Mouse (Mus musculus) heart, postnatal 0 days (tissue): ENCODE measurements around the gene Pde7b. TPM values are rescaled to one million over a fixed set of nuclear protein-coding genes. Genes with fewer than 3 reads are reported as not detected.

Experiments
- ATAC-seq: fragments of 200-750 bp; cut with Nextera tagmentation; 2 replicates; pipeline ENCODE4 v1.8.0; 2017; ENCODE audit warnings: low read depth, moderate number of reproducible peaks, moderate library complexity; ENCODE audit not compliant: insufficient read depth
- DNase-seq: peaks from one replicate; pipeline ENCODE4 v3.0.0-alpha.2; 2016; ENCODE audit warnings: low spot score
- H3K27ac ChIP-seq: fragments of 300-500 bp; sonication (generic); 2 replicates; pipeline ENCODE4 v1.5.1; 2014; ENCODE audit warnings: low read depth, mild to moderate bottlenecking
- H3K27me3 ChIP-seq: fragments of 300-500 bp; sonication (generic); 2 replicates; pipeline ENCODE4 v1.6.1; 2014; ENCODE audit warnings: low read length, mixed read lengths; ENCODE audit not compliant: control insufficient read depth, insufficient read depth
- H3K36me3 ChIP-seq: fragments of 300-500 bp; sonication (generic); replicated peaks from 2 replicates; pipeline ENCODE4 v1.6.1; 2014; ENCODE audit warnings: low read length, mixed read lengths; ENCODE audit not compliant: control insufficient read depth, insufficient read depth
- H3K4me1 ChIP-seq: fragments of 300-500 bp; sonication (generic); 2 replicates; pipeline ENCODE4 v1.6.1; 2014; ENCODE audit warnings: antibody characterized with exemption; ENCODE audit not compliant: control insufficient read depth, insufficient read depth
- H3K4me2 ChIP-seq: fragments of 300-500 bp; sonication (generic); 2 replicates; pipeline ENCODE4 v1.6.1; 2014; ENCODE audit warnings: low read depth, mild to moderate bottlenecking, low read length, moderate library complexity
- H3K4me3 ChIP-seq: fragments of 300-500 bp; sonication (generic); 2 replicates; pipeline ENCODE4 v1.5.1; 2014; ENCODE audit warnings: low read depth, low read length
- H3K9ac ChIP-seq: fragments of 300-500 bp; sonication (generic); replicated peaks from 2 replicates; pipeline ENCODE4 v1.6.1; 2014; ENCODE audit warnings: low read depth, low read length, mixed read lengths
- H3K9me3 ChIP-seq: fragments of 300-500 bp; sonication (generic); replicated peaks from 2 replicates; pipeline ENCODE4 v1.6.1; 2016; ENCODE audit warnings: low read length; ENCODE audit not compliant: control insufficient read depth
- CTCF ChIP-seq: IDR thresholded peaks from 2 replicates; pipeline ENCODE4 v1.5.1; 2016; ENCODE audit warnings: antibody characterized with exemption, control low read depth, low read depth
- EP300 ChIP-seq: IDR thresholded peaks from 2 replicates; pipeline ENCODE4 v1.6.1; 2016; ENCODE audit warnings: antibody characterized with exemption, low read depth
- WGBS: fragments of 180-500 bp; shearing (Covaris S2); extraction: QIAGEN DNeasy Blood & Tissue Kit; methylation state at CpG from one replicate; pipeline ENCODE4 v1.1.7; 2014; 5-methylcytosine and 5-hydroxymethylcytosine counted together
- polyA plus RNA-seq: library from polyadenylated mRNA; unstranded; fragments of >200 nt; fragmentation: Nextera tagmentation; extraction: Ambion mirVana; gene quantifications from 2 replicates; pipeline ENCODE4 v1.2.1, GENCODE M21; 2015
- total RNA-seq: library from RNA; depleted of rRNA; stranded (reverse); fragments of >200 nt; gene quantifications from 2 replicates; pipeline ENCODE4 v1.2.3, GENCODE M21; 2014; ENCODE audit warnings: low replicate concordance

Pde7b gene
- total and polyA plus RNA-seq, 2 experiments from 2014 or later: 5.0 to 11.8 TPM

DNA sequence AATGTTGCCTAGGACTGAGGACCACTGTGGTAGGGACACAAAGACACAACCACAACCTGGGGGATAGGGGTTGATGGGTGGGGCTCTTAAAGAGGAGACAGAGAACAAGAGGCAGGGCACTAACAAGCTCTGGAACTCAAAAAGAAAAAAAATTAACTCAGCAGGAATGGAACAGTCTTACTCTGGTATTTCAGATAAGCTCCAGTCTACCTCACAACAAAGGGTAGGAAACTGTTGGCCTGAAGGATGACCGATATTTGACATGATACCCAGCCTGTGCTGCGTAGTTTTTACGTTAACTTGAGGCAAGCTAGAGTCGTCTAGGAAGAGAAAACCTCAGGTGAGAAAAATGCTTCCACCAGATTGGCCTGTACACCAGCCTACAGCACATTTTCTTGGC is 22.4 kb upstream of the Pde7b start:
- ATAC-seq (no peak), DNase-seq (no peak)
- H3K27ac ChIP-seq: no peak overlapping the region
- WGBS: 78% methylated on average over 4 of the region's 4 CpGs
- no peaks in the 10 kb centered on the region for H3K27me3 ChIP-seq
- no peaks in the 10 kb centered on the region for H3K9me3 ChIP-seq
- no peak overlapping the region for H3K4me2 ChIP-seq
- H3K36me3 ChIP-seq: no peaks in the 10 kb centered on the region
- TF ChIP-seq EP300: no peak
- H3K4me1 ChIP-seq: no peaks in the 10 kb centered on the region
- no peak overlapping the region for H3K9ac ChIP-seq
- no peak overlapping the region for H3K4me3 ChIP-seq

DNA sequence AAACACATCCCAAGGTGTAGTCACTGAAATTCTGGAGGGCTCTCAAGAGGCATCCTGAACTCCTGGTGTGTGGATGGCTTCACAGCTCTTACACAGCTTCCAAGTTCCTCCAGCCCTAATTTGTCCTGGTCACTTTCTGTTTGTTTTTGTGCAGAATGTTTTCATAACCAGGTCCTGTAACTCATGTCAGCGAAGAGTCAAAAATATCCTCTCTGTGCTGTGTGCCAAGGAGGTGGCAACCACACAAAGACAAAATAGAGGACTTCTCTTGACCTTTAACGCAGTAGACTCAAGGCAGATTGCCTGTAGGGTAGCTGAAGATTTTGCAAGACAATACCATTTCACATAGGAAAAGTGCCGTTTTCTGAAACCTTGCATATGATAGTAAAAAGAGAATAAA is 14.9 kb upstream of the Pde7b start:
- no peak overlapping the region for H3K4me2 ChIP-seq
- ATAC-seq (no peak), DNase-seq (no peak)
- H3K4me1 ChIP-seq: 0 out of 2 replicates have a peak, but pooled peaks cover 4% of the 10 kb centered on the region
- 52% methylated on average over 3 of the region's 3 CpGs for WGBS
- H3K27me3 ChIP-seq: no peaks in the 10 kb centered on the region
- H3K4me3 ChIP-seq: no peak overlapping the region
- TF ChIP-seq EP300 (no peak), CTCF (no peak)
- no peaks in the 10 kb centered on the region for H3K9me3 ChIP-seq
- H3K27ac ChIP-seq: no peak overlapping the region
- no peak overlapping the region for H3K9ac ChIP-seq
- H3K36me3 ChIP-seq: no peaks in the 10 kb centered on the region

DNA sequence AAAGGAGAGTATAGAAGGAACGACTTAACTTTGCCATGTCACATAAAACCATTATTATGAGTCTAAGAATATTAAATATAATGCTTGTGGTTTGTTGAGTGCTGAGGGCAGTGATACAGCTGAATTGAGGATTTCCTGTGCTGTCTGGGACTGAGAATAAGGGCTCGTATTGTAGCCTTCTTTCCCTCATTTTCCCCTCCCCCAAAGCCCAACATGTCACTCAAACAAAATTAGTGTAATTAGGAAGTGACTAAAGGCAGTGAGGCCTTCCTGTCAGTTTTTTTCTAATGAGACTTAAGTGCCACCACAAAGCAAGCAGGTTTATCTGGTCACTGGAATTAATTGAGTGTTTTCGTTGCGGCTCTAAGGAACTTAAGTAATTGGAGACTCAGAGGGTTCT is 12.3 kb upstream of the Pde7b start:
- H3K27ac ChIP-seq: no peak overlapping the region
- TF ChIP-seq EP300 (no peak), CTCF (no peak)
- no peak overlapping the region for H3K4me2 ChIP-seq
- no peaks in the 10 kb centered on the region for H3K9me3 ChIP-seq
- DNase-seq (no peak), ATAC-seq (no peak)
- no peak overlapping the region for H3K9ac ChIP-seq
- 61% methylated on average over 4 of the region's 4 CpGs for WGBS
- no peaks in the 10 kb centered on the region for H3K27me3 ChIP-seq
- H3K36me3 ChIP-seq: no peaks in the 10 kb centered on the region
- no peak overlapping the region for H3K4me3 ChIP-seq
- H3K4me1 ChIP-seq: 0 out of 2 replicates have a peak, but pooled peaks cover 4% of the 10 kb centered on the region

DNA sequence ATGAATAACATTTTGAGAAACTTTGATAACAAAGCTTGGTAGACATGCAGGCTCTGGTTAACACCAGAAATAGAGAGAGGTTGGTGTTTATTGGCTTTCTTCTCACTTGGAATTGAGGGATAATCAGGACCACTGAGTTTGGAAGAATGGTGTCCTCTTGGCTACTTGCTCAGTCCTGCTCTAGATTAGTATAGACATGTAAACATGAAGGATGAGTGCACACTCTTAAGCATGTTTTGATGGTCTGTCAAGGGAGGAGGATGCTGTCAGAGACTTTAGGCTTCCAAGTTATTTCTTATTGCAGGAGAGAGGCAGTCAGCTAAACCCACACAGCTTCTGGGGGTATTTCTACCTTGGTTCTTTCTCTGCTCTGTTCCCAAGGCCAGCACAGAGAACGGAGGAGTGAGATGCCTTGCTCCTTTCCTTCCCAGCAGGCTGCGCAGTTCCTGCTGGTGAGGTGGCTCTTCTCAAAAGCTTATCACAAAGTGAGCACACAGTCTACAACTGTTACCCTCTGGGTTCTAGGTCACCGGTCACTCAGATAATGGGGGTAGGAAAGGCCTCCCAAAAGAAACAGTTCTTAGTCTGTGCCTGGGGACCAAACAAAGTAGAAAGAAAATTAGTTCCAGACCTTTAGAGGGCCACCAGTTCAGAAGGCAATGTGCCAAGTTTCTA is 11.0 kb upstream of the Pde7b start:
- WGBS: 43% methylated on average over 3 of the region's 3 CpGs
- no peaks in the 10 kb centered on the region for H3K9me3 ChIP-seq
- TF ChIP-seq CTCF: no peak
- TF ChIP-seq EP300: no peak
- H3K4me3 ChIP-seq: no peak overlapping the region
- ATAC-seq (no peak), DNase-seq (no peak)
- no peak overlapping the region for H3K9ac ChIP-seq
- no peaks in the 10 kb centered on the region for H3K27me3 ChIP-seq
- no peak overlapping the region for H3K27ac ChIP-seq
- no peak overlapping the region for H3K4me2 ChIP-seq
- H3K36me3 ChIP-seq: no peaks in the 10 kb centered on the region
- 0 out of 2 replicates have a peak, but pooled peaks cover 4% of the 10 kb centered on the region for H3K4me1 ChIP-seq

DNA sequence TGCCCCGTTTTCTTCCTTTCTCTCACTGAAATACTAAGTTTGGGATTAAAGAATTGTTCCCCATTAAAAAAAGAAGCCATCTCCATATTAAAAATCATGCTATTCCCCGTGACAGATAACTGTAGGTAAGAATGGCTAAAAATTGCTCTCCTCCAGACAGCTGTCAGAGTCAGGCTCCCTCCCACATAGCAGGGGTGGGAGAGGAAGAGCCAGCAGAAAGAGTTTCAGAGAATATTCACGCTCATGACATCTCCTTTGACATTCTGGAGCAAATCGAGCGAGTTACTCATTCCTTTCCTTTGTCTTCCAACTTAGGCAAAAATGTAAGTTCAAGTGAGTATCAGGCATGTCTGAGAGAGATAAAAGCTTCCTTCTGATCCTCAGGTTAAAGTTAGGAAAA is 8.7 kb upstream of the Pde7b start:
- no peak overlapping the region for H3K9ac ChIP-seq
- no peak overlapping the region for H3K27ac ChIP-seq
- no peak for ATAC-seq
- H3K4me2 ChIP-seq: no peak overlapping the region
- no peaks in the 10 kb centered on the region for H3K4me1 ChIP-seq
- H3K4me3 ChIP-seq: no peak overlapping the region
- WGBS: 53% methylated on average over 5 of the region's 5 CpGs
- TF ChIP-seq EP300: no peak
- TF ChIP-seq CTCF: no peak
- no peaks in the 10 kb centered on the region for H3K36me3 ChIP-seq
- H3K27me3 ChIP-seq: no peaks in the 10 kb centered on the region
- H3K9me3 ChIP-seq: no peaks in the 10 kb centered on the region
- DNase-seq: no peak

DNA sequence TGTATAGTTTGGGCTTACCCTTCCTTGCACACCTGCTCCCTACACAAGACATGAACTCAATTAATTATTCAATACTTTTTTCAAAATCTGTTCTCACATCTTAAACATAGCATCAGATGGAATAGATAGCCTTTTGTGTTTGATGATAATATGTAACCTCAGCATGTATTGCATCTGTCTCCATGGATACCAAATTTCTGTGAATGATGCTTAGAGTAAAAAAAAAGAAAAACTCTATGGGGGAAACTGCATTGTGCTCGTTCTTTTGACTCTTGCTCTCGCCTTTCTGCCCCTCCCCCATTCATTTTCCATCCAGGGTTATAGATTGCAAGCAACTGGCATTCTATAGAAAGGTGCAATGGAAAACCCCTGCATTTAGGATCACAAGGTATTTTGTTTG is 7.3 kb upstream of the Pde7b start:
- 71% methylated on average over 2 of the region's 2 CpGs for WGBS
- H3K36me3 ChIP-seq: no peaks in the 10 kb centered on the region
- ATAC-seq (no peak), DNase-seq (no peak)
- no peaks in the 10 kb centered on the region for H3K9me3 ChIP-seq
- H3K4me1 ChIP-seq: no peaks in the 10 kb centered on the region
- H3K4me2 ChIP-seq: no peak overlapping the region
- no peak overlapping the region for H3K9ac ChIP-seq
- TF ChIP-seq EP300: no peak
- no peak for TF ChIP-seq CTCF
- no peak overlapping the region for H3K27ac ChIP-seq
- no peaks in the 10 kb centered on the region for H3K27me3 ChIP-seq
- H3K4me3 ChIP-seq: no peak overlapping the region
